Mouse (Mus musculus) gastrocnemius, adult 18-20 months (tissue): ENCODE results near the gene Clrn1. TPM values are rescaled to one million over a fixed set of nuclear protein-coding genes. Genes with fewer than 3 reads are reported as not detected.
A peak's percentile ranks its signal among the peaks of the same experiment; 100 is the strongest.

Experiments
- DNase-seq: peaks from one replicate; pipeline ENCODE4 v3.0.0; 2021; ENCODE audit warnings: low spot score
- total RNA-seq, 2 experiments: library from RNA; stranded (reverse); gene quantifications; 2 replicates each; pipeline ENCODE4 v1.2.3; 2021

Clrn1 gene
- total RNA-seq, 2 experiments from 2014 or later, result not detected

- no peak for DNase-seq
Observed at GRCm38 (mm10) chr3:58831586-58831985, 53.6 kb downstream of the Clrn1 start.

- DNase-seq, result no peak
Observed at GRCm38 (mm10) chr3:58829926-58830325, 55.2 kb downstream of the Clrn1 start.

GRCm38 (mm10) chr3:58828366-58829153, 56.6 kb downstream of the Clrn1 start:
- DNase-seq, result no peak

- DNase-seq, result no peak
Observed at GRCm38 (mm10) chr3:58826266-58826665, 58.9 kb downstream of the Clrn1 start.

- no peak for DNase-seq
Observed at GRCm38 (mm10) chr3:58822211-58822610, 62.9 kb downstream of the Clrn1 start, which contains the start of gene Mindy4b-ps. Gene Mindy4b-ps (minus strand): TSS chr3:58822311.

- DNase-seq, result peak; percentile 9
Observed at GRCm38 (mm10) chr3:58817337-58817736, 67.8 kb downstream of the Clrn1 start.

GRCm38 (mm10) chr3:58814191-58814590, 70.9 kb downstream of the Clrn1 start:
- no peak for DNase-seq

- no peak for DNase-seq
Observed at GRCm38 (mm10) chr3:58810353-58810752, 74.8 kb downstream of the Clrn1 start.

GRCm38 (mm10) chr3:58809111-58809915, 75.8 kb downstream of the Clrn1 start:
- no peak for DNase-seq

GRCm38 (mm10) chr3:58808636-58809035, 76.5 kb downstream of the Clrn1 start:
- DNase-seq, result no peak

- no peak for DNase-seq
Observed at GRCm38 (mm10) chr3:58804745-58805144, 80.4 kb downstream of the Clrn1 start.

- DNase-seq, result no peak
Observed at GRCm38 (mm10) chr3:58798676-58799075, 86.5 kb downstream of the Clrn1 start.

GRCm38 (mm10) chr3:58798245-58798644, 86.9 kb downstream of the Clrn1 start:
- DNase-seq, result no peak

Other genes with a start within 250 kb of the Clrn1 start
- not detected for gene Erich6, start 248.1 kb downstream of the Clrn1 start, total RNA-seq
- gene Siah2, start 192.9 kb downstream of the Clrn1 start, total RNA-seq, result 10 to 100 TPM in 1 of 2 experiments, 1 to 10 TPM in 1; 8.4 to 17.8 TPM
- not detected for gene Mindy4b-ps, start 63.0 kb downstream of the Clrn1 start, total RNA-seq
- under 1 TPM; 0.27 to 0.45 TPM for gene Med12l, start 120.5 kb upstream of the Clrn1 start, total RNA-seq
- under 1 TPM in 1 of 2 experiments, not detected in 1; 0.09 TPM for gene Gpr171, start 216.5 kb upstream of the Clrn1 start, total RNA-seq